Mouse (Mus musculus) heart, postnatal 0 days (tissue): ENCODE data around the gene Galnt10. TPM values are rescaled to one million over a fixed set of nuclear protein-coding genes. Genes with fewer than 3 reads are reported as not detected.

Experiments
- ATAC-seq: fragments of 200-750 bp; cut with Nextera tagmentation; 2 replicates; pipeline ENCODE4 v1.8.0; 2017; ENCODE audit warnings: low read depth, moderate number of reproducible peaks, moderate library complexity; ENCODE audit not compliant: insufficient read depth
- DNase-seq: peaks from one replicate; pipeline ENCODE4 v3.0.0-alpha.2; 2016; ENCODE audit warnings: low spot score
- H3K27ac ChIP-seq: fragments of 300-500 bp; sonication (generic); 2 replicates; pipeline ENCODE4 v1.5.1; 2014; ENCODE audit warnings: low read depth, mild to moderate bottlenecking
- H3K27me3 ChIP-seq: fragments of 300-500 bp; sonication (generic); 2 replicates; pipeline ENCODE4 v1.6.1; 2014; ENCODE audit warnings: low read length, mixed read lengths; ENCODE audit not compliant: control insufficient read depth, insufficient read depth
- H3K36me3 ChIP-seq: fragments of 300-500 bp; sonication (generic); replicated peaks from 2 replicates; pipeline ENCODE4 v1.6.1; 2014; ENCODE audit warnings: low read length, mixed read lengths; ENCODE audit not compliant: control insufficient read depth, insufficient read depth
- H3K4me1 ChIP-seq: fragments of 300-500 bp; sonication (generic); 2 replicates; pipeline ENCODE4 v1.6.1; 2014; ENCODE audit warnings: antibody characterized with exemption; ENCODE audit not compliant: control insufficient read depth, insufficient read depth
- H3K4me2 ChIP-seq: fragments of 300-500 bp; sonication (generic); 2 replicates; pipeline ENCODE4 v1.6.1; 2014; ENCODE audit warnings: low read depth, mild to moderate bottlenecking, low read length, moderate library complexity
- H3K4me3 ChIP-seq: fragments of 300-500 bp; sonication (generic); 2 replicates; pipeline ENCODE4 v1.5.1; 2014; ENCODE audit warnings: low read depth, low read length
- H3K9ac ChIP-seq: fragments of 300-500 bp; sonication (generic); replicated peaks from 2 replicates; pipeline ENCODE4 v1.6.1; 2014; ENCODE audit warnings: low read depth, low read length, mixed read lengths
- H3K9me3 ChIP-seq: fragments of 300-500 bp; sonication (generic); replicated peaks from 2 replicates; pipeline ENCODE4 v1.6.1; 2016; ENCODE audit warnings: low read length; ENCODE audit not compliant: control insufficient read depth
- CTCF ChIP-seq: IDR thresholded peaks from 2 replicates; pipeline ENCODE4 v1.5.1; 2016; ENCODE audit warnings: antibody characterized with exemption, control low read depth, low read depth
- EP300 ChIP-seq: IDR thresholded peaks from 2 replicates; pipeline ENCODE4 v1.6.1; 2016; ENCODE audit warnings: antibody characterized with exemption, low read depth
- WGBS: fragments of 180-500 bp; shearing (Covaris S2); extraction: QIAGEN DNeasy Blood & Tissue Kit; methylation state at CpG from one replicate; pipeline ENCODE4 v1.1.7; 2014; 5-methylcytosine and 5-hydroxymethylcytosine counted together
- polyA plus RNA-seq: library from polyadenylated mRNA; unstranded; fragments of >200 nt; fragmentation: Nextera tagmentation; extraction: Ambion mirVana; gene quantifications from 2 replicates; pipeline ENCODE4 v1.2.1, GENCODE M21; 2015
- total RNA-seq: library from RNA; depleted of rRNA; stranded (reverse); fragments of >200 nt; gene quantifications from 2 replicates; pipeline ENCODE4 v1.2.3, GENCODE M21; 2014; ENCODE audit warnings: low replicate concordance

Gene Galnt10
- total and polyA plus RNA-seq, 2 experiments from 2014 or later, result 3.4 to 4.3 TPM

DNA sequence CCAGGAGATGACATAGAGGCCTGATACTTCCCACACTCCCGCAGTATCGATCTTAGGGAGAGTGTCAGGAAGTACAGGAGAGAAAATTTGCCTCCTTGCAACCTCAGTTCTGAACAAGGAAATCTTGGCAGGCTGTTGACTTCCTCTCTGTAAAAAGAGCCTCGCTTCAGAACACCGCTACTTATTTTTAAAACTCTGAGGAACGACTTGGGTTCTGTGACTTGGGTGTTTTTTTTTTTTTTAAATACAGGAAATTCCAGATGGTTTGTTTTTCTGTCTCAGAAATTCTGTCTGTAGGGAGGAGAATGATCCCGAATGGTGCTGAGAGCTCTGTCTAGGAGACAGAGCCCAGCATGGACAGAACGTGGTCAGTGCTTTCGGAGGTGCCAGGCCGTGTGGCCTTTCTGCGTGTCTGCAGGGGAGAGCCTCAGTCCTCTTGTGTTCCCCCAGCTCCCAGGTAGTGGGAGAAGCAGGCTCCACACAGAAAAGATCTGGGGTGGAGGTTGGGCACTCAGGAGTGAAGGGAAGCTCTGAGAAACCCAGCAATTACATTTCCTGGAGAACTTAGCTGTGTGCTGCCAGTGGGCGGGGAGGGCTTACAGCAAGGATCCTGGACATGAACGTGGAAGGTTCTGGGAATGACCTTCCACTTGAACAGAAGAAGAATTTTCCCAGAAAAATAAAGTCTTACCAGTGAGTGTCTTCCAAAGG lies 28.9 kb downstream of the Galnt10 start:
- peak; percentile 41 for DNase-seq
- H3K4me1 ChIP-seq, result 0 out of 2 replicates have a peak, but pooled peaks cover 10% of the 10 kb centered on the region
- 50% methylated on average over 12 of the region's 12 CpGs for WGBS
- H3K27me3 ChIP-seq, result no peaks in the 10 kb centered on the region
- H3K27ac ChIP-seq, result peak overlapping the region; percentile 83
- no peak for ATAC-seq
- H3K9ac ChIP-seq, result no peak overlapping the region
- H3K4me2 ChIP-seq, result no peak overlapping the region
- H3K4me3 ChIP-seq, result no peak overlapping the region
- no peaks in the 10 kb centered on the region for H3K36me3 ChIP-seq
- H3K9me3 ChIP-seq, result no peaks in the 10 kb centered on the region
- TF ChIP-seq CTCF (no peak), EP300 (no peak)

DNA sequence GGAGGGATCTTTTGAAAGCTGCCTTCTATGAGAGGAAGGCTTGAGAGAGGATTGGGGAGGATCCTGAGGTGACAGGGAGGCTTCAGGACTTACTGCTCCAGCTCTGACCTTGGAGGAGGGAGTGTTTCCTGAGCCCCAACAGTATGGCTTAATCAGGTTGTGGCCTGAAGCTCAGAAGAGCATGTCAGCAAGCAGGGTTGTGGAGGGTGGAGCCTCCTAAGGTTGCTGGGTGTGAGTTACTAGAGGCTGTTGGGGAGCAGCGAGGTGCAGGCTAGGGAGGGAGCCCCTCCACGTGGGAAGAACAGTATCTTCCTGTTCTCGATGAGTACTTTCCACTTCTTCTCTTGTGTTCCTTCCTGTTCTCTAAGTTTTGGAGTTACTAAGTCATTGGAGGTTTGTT lies 32.0 kb downstream of the Galnt10 start:
- Histone ChIP-seq H3K27ac (no peak overlapping the region), H3K9me3 (no peaks in the 10 kb centered on the region), H3K4me2 (no peak overlapping the region), H3K27me3 (no peaks in the 10 kb centered on the region), H3K36me3 (no peaks in the 10 kb centered on the region), H3K4me3 (no peak overlapping the region), H3K4me1 (0 out of 2 replicates have a peak, but pooled peaks cover 10% of the 10 kb centered on the region), H3K9ac (no peak overlapping the region)
- TF ChIP-seq EP300 (no peak), CTCF (no peak)
- ATAC-seq, result no peak
- no peak for DNase-seq
- WGBS, result 31% methylated on average over 3 of the region's 3 CpGs

DNA sequence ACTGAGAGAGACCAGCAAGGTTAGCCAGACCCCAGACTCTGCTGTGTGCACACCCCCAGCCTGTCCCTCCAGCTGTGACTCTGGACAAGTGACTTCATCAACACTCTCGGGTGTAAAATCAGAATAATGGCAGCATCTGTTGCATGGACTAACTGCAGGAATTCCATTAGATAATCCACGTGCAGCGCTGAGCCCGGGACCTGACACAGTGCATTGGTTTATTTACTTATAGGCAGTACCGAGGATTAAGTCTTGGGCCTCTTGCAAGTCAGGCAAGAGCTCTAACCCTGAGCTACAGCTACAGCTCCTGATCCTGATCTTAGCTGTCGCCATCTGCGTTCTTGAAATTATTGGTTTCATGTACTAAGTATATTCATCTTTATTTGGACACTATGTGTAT lies 37.3 kb downstream of the Galnt10 start:
- H3K4me1 ChIP-seq, result 0 out of 2 replicates have a peak, but pooled peaks cover under 1% of the 10 kb centered on the region
- 51% methylated on average over 7 of the region's 7 CpGs for WGBS
- TF ChIP-seq CTCF, result no peak
- TF ChIP-seq EP300, result no peak

DNA sequence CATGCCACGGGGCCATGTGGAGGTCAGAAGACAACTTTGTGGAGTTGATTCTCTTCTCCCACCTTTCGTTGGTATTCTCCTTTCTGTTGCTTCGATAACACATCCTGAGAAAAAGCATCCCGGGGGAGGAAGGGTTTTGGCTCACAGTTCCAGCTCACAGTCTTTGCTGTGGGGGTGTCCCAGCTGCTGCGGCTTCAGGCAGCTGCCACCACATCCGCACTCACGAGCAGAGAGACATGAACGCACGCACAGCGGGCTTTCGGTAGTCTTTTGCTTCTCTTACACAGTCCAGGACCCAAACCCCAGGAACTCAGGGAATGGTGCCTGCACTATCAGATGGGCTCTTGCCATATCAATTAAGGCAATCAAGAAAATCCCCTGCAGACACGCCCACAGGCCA lies 37.9 kb downstream of the Galnt10 start:
- peaks cover 5% of the 10 kb centered on the region; the same call in 1 of the 2 replicates for H3K4me1 ChIP-seq
- H3K36me3 ChIP-seq, result no peaks in the 10 kb centered on the region
- no peak overlapping the region for H3K4me3 ChIP-seq
- DNase-seq (no peak), ATAC-seq (no peak)
- WGBS, result 67% methylated on average over 12 of the region's 12 CpGs
- no peaks in the 10 kb centered on the region for H3K27me3 ChIP-seq
- no peak overlapping the region for H3K27ac ChIP-seq
- TF ChIP-seq CTCF (no peak), EP300 (no peak)
- no peak overlapping the region for H3K4me2 ChIP-seq
- H3K9me3 ChIP-seq, result no peaks in the 10 kb centered on the region
- H3K9ac ChIP-seq, result no peak overlapping the region

More for the DNA sequence above, 37.3 kb downstream of the Galnt10 start:
- Histone ChIP-seq H3K9ac (no peak overlapping the region), H3K27ac (no peak overlapping the region), H3K27me3 (no peaks in the 10 kb centered on the region), H3K4me3 (no peak overlapping the region), H3K36me3 (no peaks in the 10 kb centered on the region), H3K9me3 (no peaks in the 10 kb centered on the region), H3K4me2 (no peak overlapping the region)
- ATAC-seq (no peak), DNase-seq (no peak)

DNA sequence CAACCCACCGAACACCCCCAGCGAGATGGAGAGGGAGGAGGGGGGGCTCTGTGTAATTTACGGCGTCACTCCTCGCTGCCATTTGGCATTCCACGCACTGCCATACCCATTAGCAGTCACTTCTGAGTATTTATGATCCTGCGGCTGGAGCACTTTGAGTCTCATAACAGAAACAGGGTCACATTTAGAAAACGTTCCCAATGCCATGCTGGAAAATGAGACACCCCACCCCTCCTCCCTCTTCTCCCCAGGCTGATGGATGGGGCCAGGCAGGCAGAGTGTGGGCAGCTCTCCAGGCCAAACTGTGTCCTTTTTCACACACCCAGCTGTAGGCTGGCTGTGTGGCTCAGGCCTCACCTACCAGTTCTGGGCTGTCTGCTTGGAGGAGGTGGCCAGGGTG lies 38.7 kb downstream of the Galnt10 start:
- ATAC-seq, result no peak
- Histone ChIP-seq H3K4me1 (peaks cover 14% of the 10 kb centered on the region), H3K27ac (no peak overlapping the region), H3K9me3 (no peaks in the 10 kb centered on the region), H3K36me3 (no peaks in the 10 kb centered on the region), H3K4me3 (no peak overlapping the region), H3K27me3 (no peaks in the 10 kb centered on the region), H3K9ac (no peak overlapping the region), H3K4me2 (no peak overlapping the region)
- DNase-seq, result no peak
- no peak for TF ChIP-seq EP300
- TF ChIP-seq CTCF, result no peak
- whole genome bisulfite sequencing, result 61% methylated on average over 8 of the region's 8 CpGs

DNA sequence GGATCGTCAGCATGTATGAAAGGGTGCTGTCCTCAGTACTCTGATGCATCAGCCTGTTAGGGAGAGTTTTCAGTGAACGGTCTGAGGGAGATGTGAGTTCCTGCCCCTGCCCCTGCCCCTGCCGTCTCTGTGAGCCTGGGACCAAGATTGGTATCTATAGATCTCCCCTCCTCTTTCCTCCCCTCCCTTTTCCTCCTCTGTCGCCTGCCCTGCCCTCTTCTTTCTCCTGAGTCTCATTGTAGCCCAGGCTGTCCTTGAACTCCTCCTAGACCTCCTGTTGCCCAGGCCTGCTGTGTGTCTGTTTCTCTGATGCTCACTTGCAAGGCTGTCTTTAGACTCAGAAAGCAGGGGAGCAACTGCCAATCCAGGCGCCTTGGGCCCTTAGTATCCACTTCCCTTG lies 39.6 kb downstream of the Galnt10 start:
- H3K4me1 ChIP-seq, result peaks cover 14% of the 10 kb centered on the region
- H3K4me2 ChIP-seq, result no peak overlapping the region
- WGBS, result 50% methylated on average over 5 of the region's 5 CpGs
- no peak overlapping the region for H3K4me3 ChIP-seq
- no peaks in the 10 kb centered on the region for H3K27me3 ChIP-seq
- H3K9ac ChIP-seq, result no peak overlapping the region
- H3K9me3 ChIP-seq, result no peaks in the 10 kb centered on the region
- DNase-seq (no peak), ATAC-seq (no peak)
- TF ChIP-seq CTCF (no peak), EP300 (no peak)
- no peak overlapping the region for H3K27ac ChIP-seq
- no peaks in the 10 kb centered on the region for H3K36me3 ChIP-seq
